Mouse (Mus musculus): ENCODE results near the gene Ippk. TPM values are rescaled to one million over a fixed set of nuclear protein-coding genes. Genes with fewer than 3 reads are reported as not detected.

The Ippk gene
- total RNA-seq, 1 experiment from 2014 or later: 27.5 TPM

DNA sequence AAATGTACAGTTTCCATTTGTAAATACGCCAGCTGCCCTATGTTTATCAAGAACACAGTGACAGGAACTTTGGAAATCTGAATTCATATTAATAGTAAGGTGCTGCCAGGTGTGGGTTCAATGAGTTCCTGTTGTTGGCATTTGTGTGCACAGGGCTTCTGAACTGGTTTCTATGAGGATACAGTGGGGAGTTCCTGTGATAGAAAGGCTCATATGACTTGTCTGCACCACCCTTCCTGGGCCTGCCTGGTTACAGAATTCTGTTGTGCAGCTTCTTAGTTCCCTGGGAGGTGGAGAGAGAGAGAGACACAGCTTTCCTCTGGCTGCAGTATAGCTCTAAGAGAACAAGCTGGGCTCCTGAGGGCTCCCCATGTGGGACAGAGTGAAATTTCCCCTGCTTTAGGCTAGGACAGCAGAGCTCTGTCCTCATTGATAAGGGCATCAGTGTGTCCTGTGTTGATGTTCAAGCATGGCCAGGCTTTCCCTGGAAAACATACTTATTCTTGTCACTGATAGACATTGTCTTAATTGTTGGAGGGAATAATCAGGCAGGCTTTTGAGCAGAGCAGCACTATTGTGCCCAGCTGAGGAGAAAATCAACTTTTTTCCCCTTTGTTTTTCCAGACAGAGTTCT is 7.1 kb downstream of the Ippk start:
- DNase-seq: no peak

DNA sequence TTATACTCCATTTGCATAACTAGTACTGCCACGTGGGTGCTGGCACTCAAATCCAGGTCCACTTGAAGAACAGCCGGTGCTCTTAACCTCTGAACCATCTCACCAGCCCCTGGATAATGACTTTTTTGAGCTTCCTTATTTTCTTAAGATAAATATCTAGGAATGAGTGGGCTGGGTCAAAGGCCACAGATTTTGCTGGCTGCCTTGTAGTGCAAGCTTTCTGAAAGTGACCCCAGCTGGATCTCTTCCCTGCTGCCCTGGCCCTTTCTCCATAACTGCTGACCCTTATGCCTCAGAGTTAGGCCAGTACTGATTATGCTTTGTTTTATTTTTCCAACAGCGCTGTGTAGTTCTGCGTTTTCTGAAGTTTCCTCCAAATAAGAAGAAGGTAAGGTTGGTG is 9.5 kb downstream of the Ippk start:
- no peak for DNase-seq

DNA sequence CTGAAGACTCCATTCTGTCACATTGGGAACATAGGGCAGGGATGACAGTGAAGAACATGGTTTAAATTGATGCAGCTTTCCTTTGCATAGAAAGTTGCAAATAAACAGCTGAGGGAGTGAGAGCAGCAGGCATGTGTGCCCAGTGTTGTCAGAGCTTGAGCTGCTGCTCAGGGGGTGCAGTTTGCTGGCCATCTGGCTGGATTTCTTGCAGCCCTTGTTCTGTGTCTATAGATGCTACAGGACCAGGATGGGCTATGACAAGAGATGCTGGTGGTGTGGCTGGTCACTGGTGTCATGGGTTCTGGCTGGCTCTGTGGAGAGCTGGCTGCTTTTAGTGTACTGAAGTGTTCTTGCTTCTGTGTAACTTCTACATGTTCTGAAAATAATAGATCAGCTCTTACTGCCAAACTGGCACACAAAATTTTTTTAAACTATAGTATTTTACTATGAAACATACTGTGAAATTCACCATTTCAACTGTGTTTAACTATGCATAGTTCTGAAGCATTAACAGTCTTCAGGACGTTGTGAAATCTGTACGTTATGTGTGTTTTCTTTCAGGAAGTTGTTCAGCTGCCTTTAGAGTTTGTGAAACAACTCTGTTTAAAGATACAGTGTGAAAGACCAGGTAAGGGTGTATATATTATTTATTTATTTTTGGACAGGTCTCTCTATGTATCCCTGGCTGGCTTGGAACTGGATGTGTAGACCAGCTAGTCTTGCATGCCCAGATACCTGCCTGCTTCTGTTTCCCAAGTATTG is 12.4 kb downstream of the Ippk start:
- DNase-seq: no peak

DNA sequence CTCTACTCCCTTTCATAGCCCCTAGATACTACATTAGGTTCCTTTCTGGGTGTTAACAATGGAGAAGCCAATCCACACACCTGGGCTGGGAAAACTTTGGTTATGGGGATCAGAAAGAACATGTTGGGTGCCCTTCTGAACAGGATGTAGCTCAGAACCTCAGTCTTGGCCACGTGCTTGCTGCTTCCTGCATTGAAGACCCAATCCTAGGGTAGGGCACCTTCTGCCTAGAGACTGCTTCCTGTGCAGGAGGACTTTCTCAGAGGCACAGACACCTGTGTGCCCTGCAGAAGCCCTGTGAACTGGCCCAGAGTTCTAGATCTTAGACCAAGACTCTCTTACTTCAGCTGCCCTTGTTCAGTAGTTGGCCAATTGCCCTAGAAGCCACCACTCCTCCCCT is 14.7 kb downstream of the Ippk start:
- DNase-seq: no peak

DNA sequence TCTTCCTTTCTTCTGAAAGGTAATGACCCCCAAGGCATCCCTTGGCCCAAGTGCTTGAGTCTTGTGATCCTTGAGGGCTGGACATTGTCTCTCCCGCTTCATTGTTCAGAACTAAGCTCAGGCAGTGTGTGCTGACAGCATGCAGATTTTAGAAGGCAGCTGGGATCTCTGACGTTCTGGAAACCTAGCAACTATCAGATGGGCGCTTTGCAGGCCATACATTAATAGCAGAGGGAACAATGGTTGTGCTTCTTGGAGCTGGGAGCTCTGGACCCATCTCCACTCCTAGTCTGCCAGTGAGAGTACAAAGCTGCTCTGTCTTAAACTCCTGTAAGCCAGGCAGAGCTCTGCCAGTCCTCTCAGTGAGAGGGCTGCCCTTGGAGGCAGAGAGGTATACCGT is 15.1 kb downstream of the Ippk start:
- DNase-seq: no peak

DNA sequence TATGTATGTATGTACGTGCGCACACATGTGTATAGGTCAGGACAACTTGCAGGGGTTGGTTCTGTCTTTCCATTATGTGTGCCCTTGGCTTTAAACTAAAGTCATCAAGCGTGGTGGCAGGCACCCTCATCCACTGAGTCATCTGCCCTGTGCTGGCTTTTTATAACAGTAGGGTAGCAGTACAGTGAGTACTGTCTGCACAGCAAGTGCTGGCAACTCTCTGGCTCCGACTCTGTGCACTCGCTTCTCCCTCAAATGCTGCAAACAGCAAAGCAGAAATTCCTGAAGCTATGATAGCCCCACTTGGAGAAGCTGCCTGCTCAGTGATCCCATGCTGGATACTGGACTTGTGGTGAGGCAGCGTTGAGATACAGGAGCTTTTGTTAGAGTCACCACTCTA is 23.4 kb downstream of the Ippk start:
- DNase-seq: no peak

DNA sequence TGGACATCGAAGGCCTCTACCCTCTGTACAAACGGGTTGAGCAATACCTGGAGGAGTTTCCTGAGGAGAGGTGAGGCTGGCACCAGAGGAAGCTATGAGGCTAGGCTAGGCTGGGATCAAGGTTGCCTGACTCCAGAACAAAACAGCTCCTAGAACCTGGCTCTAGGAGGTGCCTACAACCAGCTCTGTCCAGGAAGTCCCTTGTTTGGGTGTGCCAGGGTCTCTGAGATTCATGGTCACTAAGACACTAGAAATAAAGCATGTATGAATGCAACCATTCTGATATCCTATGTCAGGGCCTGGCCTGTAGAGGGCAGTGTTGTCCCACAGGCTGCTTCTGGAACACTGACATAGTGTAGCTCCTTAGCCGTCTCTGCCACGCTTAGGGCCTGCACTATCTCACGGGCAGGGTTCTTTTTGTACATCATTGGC is 28.3 kb downstream of the Ippk start:
- DNase-seq: peak; percentile 91

DNA sequence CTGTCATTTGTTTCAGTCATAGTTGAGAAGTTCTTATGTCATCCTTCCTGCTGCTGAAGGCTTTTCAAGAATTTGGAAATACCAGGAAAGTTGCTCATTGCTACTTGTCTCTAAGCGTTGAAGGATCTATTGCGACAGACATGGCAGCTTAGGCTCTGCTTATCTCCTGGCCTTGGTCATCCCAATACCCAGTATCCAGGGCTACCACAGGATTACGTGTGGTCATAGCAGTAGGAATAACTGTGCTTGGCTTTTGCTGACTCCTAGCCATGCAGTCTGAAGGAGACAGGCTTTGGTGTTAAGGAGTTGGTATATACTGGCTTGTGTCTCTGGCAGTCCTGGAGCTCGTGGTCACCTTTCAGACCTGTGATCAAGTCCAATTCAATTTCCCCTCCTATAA is 39.2 kb downstream of the Ippk start:
- DNase-seq: peak; percentile 70

DNA sequence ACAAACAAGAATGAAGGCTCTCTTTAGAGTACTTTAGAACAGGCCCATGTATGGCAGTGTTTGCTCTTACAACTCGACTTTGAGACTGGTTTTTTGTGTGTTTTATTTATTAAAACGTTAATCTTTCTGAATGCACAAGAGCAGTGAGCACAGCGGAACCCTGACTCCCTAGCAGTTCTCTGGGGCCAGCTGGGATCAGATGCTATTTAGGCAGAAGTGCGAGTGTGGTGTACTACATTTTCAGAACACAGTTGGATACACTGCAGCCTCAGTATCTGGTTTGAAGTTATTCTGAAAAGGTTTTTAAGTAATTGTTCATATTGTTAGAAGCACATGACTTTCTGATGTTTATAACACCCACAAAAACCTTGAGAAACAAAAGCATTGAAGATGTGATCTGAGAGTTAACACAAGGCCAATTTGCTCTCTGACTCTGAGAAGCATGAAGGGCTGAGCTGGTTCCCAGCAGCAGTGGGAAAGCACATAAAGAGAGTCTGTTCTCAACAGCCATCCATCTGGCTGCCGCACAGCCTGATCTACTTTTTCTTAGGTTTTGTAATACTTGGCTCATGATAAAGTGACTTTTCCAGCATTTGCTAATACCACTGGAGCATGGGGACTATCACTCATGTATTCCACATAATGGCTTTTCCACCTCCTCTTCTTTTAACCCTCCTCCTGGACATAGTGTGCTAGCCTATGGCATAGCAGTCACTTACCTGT is 39.8 kb downstream of the Ippk start:
- peak; percentile 30 for DNase-seq

DNA sequence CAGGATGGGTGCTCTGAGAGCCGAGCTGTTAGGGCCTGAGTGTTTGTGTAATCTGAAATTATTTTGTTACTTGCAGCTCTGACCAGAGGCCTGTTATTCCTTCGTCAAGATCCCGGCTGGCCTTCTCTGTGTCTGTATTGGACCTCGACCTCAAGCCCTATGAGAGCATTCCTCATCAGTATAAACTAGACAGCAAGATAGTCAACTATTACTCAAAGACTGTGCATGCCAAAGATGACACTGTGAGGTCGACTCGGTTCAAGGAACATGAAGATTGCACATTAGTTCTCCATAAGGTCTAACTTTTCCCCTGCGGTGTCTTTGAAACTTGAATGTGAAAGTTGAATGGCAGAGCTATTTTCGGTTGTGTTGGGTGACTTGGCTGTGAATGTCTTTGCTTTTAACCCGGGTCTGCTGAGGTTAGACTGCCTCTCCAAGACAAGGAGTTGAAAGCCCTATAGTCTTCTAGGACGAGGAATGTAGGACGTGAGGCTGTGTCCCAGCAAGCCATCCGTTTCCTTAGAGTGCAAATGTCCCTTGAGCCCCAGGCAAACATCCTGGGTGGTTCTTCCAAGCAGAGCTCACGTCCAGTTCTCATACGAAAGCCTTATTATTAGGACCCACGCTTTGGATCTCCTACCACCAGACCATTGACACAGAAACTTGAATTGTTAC is 40.5 kb downstream of the Ippk start:
- peak; percentile 66 for DNase-seq

DNA sequence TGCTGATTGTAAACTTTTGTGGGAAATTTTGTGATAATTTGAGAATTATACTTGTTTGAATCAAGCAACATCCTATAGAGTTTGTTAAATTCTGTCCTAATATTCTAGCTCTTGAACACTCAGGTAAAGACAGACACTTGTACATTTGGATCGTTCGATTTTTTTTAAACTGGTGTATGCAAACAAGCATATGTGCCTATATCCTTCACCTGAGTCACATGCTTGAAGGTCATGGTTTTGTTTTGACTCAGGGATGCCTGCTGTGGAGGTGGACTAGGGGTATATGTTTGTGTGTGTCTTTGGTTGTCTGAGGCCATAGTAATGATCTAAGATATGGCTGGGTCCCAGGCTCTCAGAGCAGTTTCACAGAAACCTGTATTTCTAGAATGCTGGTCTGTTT is 41.9 kb downstream of the Ippk start:
- no peak for DNase-seq

DNA sequence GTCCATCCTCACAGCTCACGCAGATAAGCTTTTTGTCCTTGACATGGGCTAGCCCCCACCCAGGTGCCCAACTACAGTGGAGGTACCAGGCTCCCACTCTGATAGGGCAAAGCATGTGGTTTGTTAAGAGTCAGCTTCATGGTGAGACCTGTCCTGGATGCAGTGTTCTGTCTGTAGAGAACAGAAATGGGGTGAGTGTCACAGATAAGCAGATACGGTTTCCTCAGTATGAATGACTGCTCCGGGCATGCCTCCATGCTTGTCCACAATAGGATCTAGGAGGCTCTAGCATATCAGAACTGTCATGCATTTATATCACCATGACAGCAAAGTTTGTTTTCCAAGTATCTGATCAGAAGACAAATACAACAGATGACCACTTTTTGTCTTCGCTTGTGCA is 44.8 kb downstream of the Ippk start:
- no peak for DNase-seq

DNA sequence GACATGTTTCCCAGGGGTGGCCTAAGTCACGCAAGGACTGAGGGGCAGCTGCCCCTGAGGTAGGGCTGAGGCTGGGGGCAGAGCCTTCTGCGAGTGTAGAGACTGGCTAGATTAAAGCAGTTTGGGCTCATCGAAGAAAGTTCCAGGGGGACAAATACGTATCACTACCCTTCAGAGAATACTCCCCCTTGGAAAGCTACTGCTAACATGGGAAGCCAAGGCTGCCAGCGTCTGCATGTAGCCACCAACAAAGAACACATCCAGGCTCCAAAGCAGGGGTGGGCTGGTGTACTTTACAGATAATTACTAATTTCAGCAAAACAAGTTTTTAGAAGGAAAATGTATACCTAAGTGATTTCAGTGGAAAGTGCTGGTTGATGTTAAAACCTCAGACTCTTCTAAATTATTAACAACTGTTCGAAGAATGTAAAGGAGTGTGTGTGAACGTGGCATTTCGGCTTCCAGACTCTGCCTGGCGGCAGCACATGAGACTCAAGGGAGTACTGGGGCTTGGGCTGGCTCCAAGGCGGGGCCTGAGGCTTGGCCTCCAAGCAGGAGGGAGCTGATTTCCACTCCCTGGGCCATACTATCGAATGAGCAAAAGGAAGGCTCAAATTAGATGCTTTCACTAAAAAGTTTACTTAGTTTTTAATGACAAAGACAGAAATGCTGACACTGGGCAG is 45.5 kb downstream of the Ippk start:
- DNase-seq: peak; percentile 78

DNA sequence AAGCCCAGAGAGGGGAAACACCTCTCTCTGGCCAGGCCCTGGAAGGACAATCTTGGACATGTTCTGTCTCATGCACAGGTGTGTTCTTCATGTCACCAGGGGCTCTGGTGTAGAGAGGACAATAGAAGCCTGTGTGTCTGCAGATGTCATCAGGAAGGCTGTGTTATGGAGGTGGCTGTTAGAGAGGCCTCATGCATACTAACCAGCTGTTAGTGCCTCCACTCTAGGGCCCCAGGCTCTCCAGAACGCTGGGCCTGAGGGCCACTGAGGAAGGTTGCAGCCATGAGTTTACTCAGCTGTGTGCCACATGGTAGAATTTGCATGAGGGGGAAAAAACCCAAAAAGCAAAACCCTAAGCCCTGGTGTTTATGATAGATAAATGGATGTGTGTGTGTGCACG is 46.5 kb downstream of the Ippk start:
- no peak for DNase-seq

DNA sequence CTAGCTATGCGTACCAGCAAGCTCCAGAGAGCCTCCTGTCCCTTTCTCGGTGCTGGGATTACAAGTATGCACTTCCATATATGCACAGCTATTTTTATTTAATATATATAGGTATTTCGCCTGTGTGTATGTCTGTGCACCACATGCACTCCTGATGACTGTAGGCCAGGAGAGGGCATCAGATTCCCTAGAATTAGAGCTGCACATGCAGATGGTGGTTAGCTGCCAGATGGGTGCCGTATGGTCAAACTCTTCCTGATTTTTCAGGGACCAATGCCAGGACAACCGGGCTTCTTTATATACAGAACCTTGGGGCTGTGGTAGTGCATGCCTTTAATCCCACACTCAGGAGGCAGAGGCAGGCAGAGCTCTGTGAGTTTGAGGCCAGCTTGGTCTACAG is 48.0 kb downstream of the Ippk start:
- no peak for DNase-seq

DNA sequence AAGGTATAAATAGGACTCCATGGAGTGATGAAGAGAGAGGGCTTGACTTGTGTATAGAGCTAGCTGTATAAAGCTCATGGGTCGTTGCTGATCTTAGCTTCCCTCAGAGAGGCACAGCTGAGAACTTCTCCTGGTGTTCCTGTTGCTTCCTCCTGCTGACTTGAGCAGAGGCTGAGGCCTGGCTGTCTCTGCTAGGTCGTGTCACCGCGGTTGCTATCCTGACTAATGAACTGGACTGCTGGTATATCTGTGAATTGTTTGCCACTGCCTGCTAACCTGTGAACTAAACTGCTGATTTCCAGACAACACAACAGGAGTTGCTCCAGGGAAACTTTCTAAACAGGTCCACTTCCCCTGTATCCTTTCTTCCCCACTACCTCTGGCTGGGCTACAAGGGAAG is 49.3 kb downstream of the Ippk start:
- DNase-seq: no peak

DNA sequence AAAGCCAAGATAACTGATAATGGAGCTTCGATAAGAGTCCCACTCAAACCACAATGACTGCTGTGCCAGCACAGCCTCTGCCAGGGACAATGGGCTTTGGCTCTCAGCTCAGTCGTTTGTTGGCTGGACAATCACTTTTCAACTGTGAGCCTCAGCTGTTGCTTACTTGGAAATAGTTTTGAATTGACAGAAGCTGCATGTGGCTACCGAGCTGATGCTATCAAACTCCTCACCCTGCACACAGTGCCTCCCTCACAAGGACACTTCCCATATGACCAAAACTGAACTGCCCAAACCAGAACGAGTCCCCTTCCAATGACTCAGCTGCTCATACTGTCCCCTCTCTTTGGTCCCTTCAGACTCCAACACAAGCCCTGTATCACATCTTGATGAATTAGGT is 49.8 kb downstream of the Ippk start:
- DNase-seq: peak; percentile 32

DNA sequence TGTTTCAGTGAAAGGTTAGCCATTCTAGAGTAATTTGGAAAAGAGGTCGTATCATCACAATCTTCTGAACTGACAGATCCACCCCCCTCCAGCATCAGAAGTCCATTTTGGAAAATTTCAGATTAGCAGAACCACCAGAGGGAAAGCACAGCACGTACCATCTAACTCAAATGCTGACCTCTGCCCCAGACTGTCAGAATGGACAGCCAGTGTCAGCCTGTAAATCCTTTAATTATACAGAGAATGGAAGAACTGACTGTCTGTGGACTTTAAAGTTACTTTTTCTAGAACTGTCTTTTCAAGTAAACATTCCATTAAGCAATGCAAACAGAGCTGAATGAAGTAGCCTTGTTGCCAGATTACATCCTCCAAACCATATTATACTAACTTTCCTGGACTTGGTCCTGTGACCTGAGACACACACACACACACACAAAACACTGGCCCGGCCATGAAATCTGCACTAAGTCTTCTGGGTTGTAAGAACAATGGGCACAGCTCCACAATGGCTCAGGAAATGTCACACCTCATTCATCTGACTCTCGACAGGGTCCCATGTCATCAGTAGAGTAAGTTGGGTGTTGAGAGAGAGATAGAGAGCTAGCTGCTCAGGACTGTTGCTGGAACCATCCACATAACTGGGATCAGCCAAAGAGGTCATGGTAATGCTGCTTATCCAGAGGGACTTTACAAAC is 51.1 kb downstream of the Ippk start:
- DNase-seq: no peak

DNA sequence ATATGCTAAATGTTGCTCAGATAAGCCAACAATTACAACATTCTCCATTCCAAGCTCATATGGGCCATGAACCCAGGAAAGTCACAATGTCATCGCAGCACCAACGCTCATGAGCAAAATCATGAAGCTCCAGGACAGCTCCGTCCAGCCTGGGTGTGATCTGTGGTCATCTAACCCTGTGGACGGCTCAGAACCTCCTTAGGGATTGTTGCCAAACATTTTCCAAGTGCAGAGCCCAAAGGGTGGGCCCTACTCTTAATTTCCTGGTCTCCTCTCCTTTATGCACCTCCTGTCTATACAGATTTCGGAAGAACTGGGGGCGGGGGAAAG is 51.6 kb downstream of the Ippk start:
- DNase-seq: no peak

DNA sequence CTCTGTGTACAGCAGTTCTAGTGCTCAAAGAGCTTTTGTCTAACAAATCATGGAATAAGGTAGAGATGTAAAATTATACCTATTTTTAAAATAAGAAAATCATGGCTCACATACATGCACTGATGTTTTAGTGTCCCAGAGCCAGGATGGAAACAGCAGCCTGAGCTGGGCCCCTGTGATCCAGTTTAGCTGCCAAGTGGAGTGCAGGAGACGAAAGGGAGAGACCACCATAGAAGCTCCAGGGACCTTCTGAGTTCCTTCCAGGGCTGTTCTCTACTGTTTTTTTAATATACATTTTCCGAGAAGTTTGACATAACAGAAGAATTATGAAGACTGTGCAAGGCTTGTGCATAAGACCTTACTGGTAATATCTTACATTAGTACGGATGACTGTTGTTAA is 56.8 kb downstream of the Ippk start:
- no peak for DNase-seq

DNA sequence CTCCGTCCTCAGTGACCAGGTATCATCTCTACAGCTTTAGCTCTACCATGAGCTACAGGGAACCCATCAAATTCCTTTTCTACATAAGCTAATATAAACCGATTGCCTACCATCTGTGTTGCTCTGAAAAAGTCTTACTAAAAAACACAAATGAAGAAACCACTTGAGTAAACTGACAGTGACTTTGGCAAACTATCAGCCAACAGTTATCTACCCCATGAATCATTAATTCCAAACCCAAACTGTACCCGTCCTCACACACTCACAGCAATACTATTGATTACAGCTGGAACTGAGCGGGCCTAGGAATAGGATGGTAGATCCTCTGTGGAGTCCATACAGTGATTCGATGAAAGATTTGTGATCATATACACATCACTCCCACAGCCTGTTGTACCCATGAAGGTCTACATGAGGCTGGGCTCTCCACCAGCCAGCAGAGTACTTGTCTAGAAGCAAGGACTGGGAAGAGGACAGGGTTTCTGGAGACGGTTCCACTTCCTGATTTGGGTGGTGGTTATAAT is 57.9 kb downstream of the Ippk start:
- no peak for DNase-seq

DNA sequence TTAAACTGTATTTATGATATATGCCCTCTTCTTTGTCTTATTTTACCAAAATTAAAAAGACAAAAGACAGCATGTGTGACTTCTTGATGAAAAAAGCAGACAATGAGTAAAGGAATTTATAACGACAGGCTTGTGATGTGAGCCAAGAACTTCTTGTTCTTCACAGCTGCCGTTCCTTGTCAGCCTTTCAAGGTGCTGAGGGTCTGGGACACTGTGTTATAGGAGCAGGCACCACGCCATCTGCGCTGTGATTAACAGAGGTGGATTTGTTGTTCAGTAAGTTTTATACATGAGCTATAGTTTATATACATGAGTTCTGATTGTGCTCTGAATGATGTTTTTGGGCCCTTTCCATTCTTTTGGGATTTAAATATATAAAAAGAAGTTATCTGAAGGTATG is 58.4 kb downstream of the Ippk start:
- peak; percentile 50 for DNase-seq
